In the genomic region with DNA sequence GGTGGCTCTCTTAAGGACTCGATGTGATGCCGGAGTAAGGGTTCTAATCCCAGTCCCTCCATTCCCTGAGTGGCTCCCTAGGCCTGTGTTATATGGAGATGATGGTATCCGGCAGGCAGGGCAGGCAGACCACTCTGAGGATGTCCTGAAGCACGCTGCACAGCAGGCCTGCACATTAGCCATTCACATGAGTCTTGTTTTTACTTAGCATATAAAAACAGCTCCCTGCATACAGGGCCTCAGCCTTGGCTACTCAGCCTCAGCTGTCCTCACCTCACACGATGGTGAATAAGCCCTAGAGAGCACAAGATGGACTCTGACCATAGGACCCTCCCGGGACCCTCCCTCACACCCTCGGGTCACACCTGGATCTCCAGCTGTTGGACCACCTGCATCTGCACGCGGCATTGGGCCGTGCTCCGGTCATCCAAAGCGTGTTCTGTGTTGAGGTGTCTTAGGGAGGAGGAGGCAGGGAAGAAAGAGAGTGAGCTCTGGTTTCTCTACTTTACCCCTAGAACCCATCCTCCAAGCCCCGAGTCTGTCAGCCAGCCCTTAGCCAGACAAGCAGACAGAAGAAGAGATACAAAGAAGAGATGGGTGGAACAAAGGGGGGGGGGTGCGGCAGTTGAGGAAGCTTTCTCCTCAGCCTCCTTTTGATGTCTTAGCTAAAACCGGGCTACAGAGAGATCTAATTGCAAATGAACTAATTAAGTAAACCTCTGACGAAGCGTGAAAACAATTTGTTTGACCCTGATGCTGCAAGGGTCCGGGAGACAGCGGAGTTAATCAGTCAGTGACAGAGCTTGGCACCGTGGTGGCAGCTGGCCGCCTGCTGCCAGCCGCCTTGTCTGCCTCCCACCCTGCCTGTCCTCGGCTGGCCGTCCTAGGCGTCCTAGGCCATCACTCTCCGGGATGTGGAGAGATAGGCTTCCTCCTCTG, we compare ENCODE assay signal across 10 mouse cellular contexts. TPM values are rescaled to one million over a fixed set of nuclear protein-coding genes. Genes with fewer than 3 reads are reported as not detected.
DNase-seq lines count a peak whose midpoint lies in the region; ATAC-seq and TF ChIP-seq lines count a peak whose summit lies in the region.
"Had no signal": no experiment of that assay in that cellular context is flagged by ENCODE, and none has a peak within 500 bp of the region (broad histone marks: within the 10 kb centered on the region; RNA-seq: fewer than 3 reads in every experiment).

No protein-coding gene starts in this region.

- H3K9me3 ChIP-seq in kidney, postnatal 0 days (replicated peaks; ENCODE audit: low read length): no peaks in the 10 kb centered on the region
- H3K9me3 ChIP-seq in hindbrain, embryonic 10.5 days: no peaks in the 10 kb centered on the region
- H3K9me3 ChIP-seq in midbrain, postnatal 0 days (ENCODE audit: low read length): no peaks in the 10 kb centered on the region

- 42% methylated on average over 26 of the region's 26 CpGs for WGBS in kidney, postnatal 0 days
- WGBS in hindbrain, embryonic 10.5 days: 19% methylated on average over 26 of the region's 26 CpGs
- whole genome bisulfite sequencing in midbrain, postnatal 0 days: 21% methylated on average over 25 of the region's 26 CpGs

- H3K36me3 ChIP-seq in kidney, postnatal 0 days (ENCODE audit: insufficient read depth, low read length): peaks cover 8% of the 10 kb centered on the region; the same call in 1 of the 2 replicates
- H3K36me3 ChIP-seq in hindbrain, embryonic 10.5 days: peaks cover 98% of the 10 kb centered on the region
- H3K36me3 ChIP-seq in midbrain, postnatal 0 days (ENCODE audit: insufficient read depth, low read length): peaks cover 15% of the 10 kb centered on the region

- no peaks in the 10 kb centered on the region for H3K27me3 ChIP-seq in kidney, postnatal 0 days (ENCODE audit: insufficient read depth, low read length)
- no peaks in the 10 kb centered on the region for H3K27me3 ChIP-seq in hindbrain, embryonic 10.5 days (ENCODE audit: insufficient read depth, poor library complexity, severe bottlenecking)
- H3K27me3 ChIP-seq in midbrain, postnatal 0 days (ENCODE audit: insufficient read depth, low read length): no peaks in the 10 kb centered on the region

- H3K4me1 ChIP-seq in kidney, postnatal 0 days (replicated peaks; ENCODE audit: insufficient read depth, low read length): peaks cover 9% of the 10 kb centered on the region; the same call in 1 of the 2 replicates
- peaks cover 100% of the 10 kb centered on the region for H3K4me1 ChIP-seq in hindbrain, embryonic 10.5 days (replicated peaks)
- H3K4me1 ChIP-seq in midbrain, postnatal 0 days (ENCODE audit: insufficient read depth, low read length): peaks cover 13% of the 10 kb centered on the region; the same call in 1 of the 2 replicates

- ATAC-seq in kidney, postnatal 0 days (replicated peaks; ENCODE audit: low FRiP score, low read depth): no peak; the same call in 1 of the 2 replicates
- ATAC-seq in midbrain, postnatal 0 days (ENCODE audit: low FRiP score): no peak
- ATAC-seq in inflammation-experienced regulatory T-cells, adult 6 months: no peak

- H3K4me2 ChIP-seq in kidney, postnatal 0 days (ENCODE audit: low read length): no peak overlapping the region
- H3K4me2 ChIP-seq in midbrain, postnatal 0 days (ENCODE audit: low read depth, low read length, poor library complexity, severe bottlenecking): peak overlapping the region; percentile 79

- H3K9ac ChIP-seq in kidney, postnatal 0 days (ENCODE audit: low read depth, low read length): no peak overlapping the region
- peak overlapping the region; percentile 84 for H3K9ac ChIP-seq in midbrain, postnatal 0 days (replicated peaks; ENCODE audit: low read length, poor library complexity, severe bottlenecking)

- no peak for TF ChIP-seq POLR2A in brain, embryonic 14.5 days (IDR thresholded peaks at IDR 0.05; ENCODE audit: borderline replicate concordance, extremely low read depth, insufficient read depth, insufficient read length, poor library complexity, severe bottlenecking)

- peak; percentile 33 for DNase-seq in kidney, postnatal 0 days (ENCODE audit: low spot score)
- no peak for DNase-seq in kidney, postnatal 10 days
- DNase-seq in brain, embryonic 14.5 days (ENCODE audit: low read depth): peak; percentile 90
- peak; percentile 52 for DNase-seq in hindbrain, embryonic 10.5 days (ENCODE audit: low spot score)
- peak; percentile 69 for DNase-seq in midbrain, postnatal 0 days (ENCODE audit: low spot score)
- DNase-seq in layer of hippocampus, postnatal 36 days: no peak
- no peak for DNase-seq in gastrocnemius, postnatal 10 days

- no peak overlapping the region for H3K4me3 ChIP-seq in kidney, postnatal 0 days (replicated peaks; ENCODE audit: low read depth, low read length)
- H3K4me3 ChIP-seq in hindbrain, embryonic 10.5 days: peak overlapping the region; percentile 37
- peak overlapping the region; percentile 54 for H3K4me3 ChIP-seq in midbrain, postnatal 0 days (ENCODE audit: low read depth, low read length)

- TF ChIP-seq CTCF in kidney, postnatal 0 days (IDR thresholded peaks at IDR 0.05; ENCODE audit: low read depth): no peak
- TF ChIP-seq CTCF in brain, embryonic 14.5 days (IDR thresholded peaks at IDR 0.05; ENCODE audit: borderline replicate concordance, extremely low read depth, insufficient read depth, insufficient read length): no peak
- no peak for TF ChIP-seq CTCF in midbrain, postnatal 0 days (IDR thresholded peaks at IDR 0.05)

- H3K27ac ChIP-seq in kidney, postnatal 0 days: no peak overlapping the region
- peak overlapping the region; percentile 87 for H3K27ac ChIP-seq in hindbrain, embryonic 10.5 days
- peak overlapping the region; percentile 81 for H3K27ac ChIP-seq in midbrain, postnatal 0 days (ENCODE audit: low read depth, low read length)
- H3K27ac ChIP-seq: macrophage had no signal

RNA-seq across cellular contexts. Expression of a gene that starts 42.6 kb away (rescaled TPM):
- polyA plus RNA-seq in kidney, postnatal 0 days (2015; fragmentation: Nextera tagmentation; extraction: Ambion mirVana): 5.5 and 6.2 TPM in 2 replicates
- polyA plus RNA-seq in brain, embryonic 14.5 days (2012; rRNA removed): 35.8 and 37.8 TPM in 2 replicates
- polyA plus RNA-seq in hindbrain, embryonic 10.5 days (2016; fragmentation: Nextera tagmentation; extraction: Ambion mirVana): 19.9 and 30.6 TPM in 2 replicates
- total RNA-seq in midbrain, postnatal 0 days (2014; rRNA removed): 19.2 and 21.4 TPM in 2 replicates
- polyA plus RNA-seq in midbrain, postnatal 0 days (2015; fragmentation: Nextera tagmentation; extraction: Ambion mirVana): 1.3 and 1.6 TPM in 2 replicates
- under 1 TPM; 0.40 to 0.91 TPM for total RNA-seq in layer of hippocampus, postnatal 36 days (2021)
- total RNA-seq in gastrocnemius, postnatal 10 days (2021): 10 to 100 TPM in 1 of 2 experiments, 1 to 10 TPM in 1; 7.2 to 10.0 TPM
- polyA plus RNA-seq in inflammation-experienced regulatory T-cells, adult 6 months (2017; shearing (Covaris generic)): not detected
- total RNA-seq: MEL had no signal
- polyA plus RNA-seq: macrophage had no signal

RNA-seq across cellular contexts. Expression of a gene that starts 47.4 kb away (rescaled TPM):
- 7.7 and 9.5 TPM in 2 replicates for polyA plus RNA-seq in kidney, postnatal 0 days (2015; fragmentation: Nextera tagmentation; extraction: Ambion mirVana)
- 93.8 and 94.9 TPM in 2 replicates for polyA plus RNA-seq in brain, embryonic 14.5 days (2012; rRNA removed)
- polyA plus RNA-seq in hindbrain, embryonic 10.5 days (2016; fragmentation: Nextera tagmentation; extraction: Ambion mirVana): 25.1 and 29.4 TPM in 2 replicates
- 129 and 200 TPM in 2 replicates for total RNA-seq in midbrain, postnatal 0 days (2014; rRNA removed)
- 50.8 and 55.4 TPM in 2 replicates for polyA plus RNA-seq in midbrain, postnatal 0 days (2015; fragmentation: Nextera tagmentation; extraction: Ambion mirVana)
- total RNA-seq in layer of hippocampus, postnatal 36 days (2021): 10 to 100 TPM; 44.0 to 45.7 TPM
- 10 to 100 TPM; 10.2 to 16.1 TPM for total RNA-seq in gastrocnemius, postnatal 10 days (2021)
- polyA plus RNA-seq in inflammation-experienced regulatory T-cells, adult 6 months (2017; shearing (Covaris generic)): 1 to 10 TPM; 1.9 to 5.7 (median 4.4) TPM

Comparison
In these comparisons a context has a peak if more than half of its experiments do, and no peak if none do; other contexts are left out.
1. DNase-seq: peak in kidney, postnatal 0 days (single experiment), brain, embryonic 14.5 days (single experiment), hindbrain, embryonic 10.5 days (single experiment) and midbrain, postnatal 0 days (single experiment); none in kidney, postnatal 10 days (single experiment), layer of hippocampus, postnatal 36 days (0 of 2) and gastrocnemius, postnatal 10 days (single experiment).